Mouse (Mus musculus): ENCODE data around the gene Gm47429.
A peak's percentile ranks its signal among the peaks of the same experiment; 100 is the strongest.
"Not testable (repeated sequence)": the region's sequence is repeated elsewhere in the genome, so short reads cannot be mapped to it uniquely, and the experiment has no call there.

Gm47429 gene

GRCm38 (mm10) chr13:50443812-50444211 is at the start of gene Gm47429:
TSS of gene Gm47429 (minus strand) at chr13:50443912.
- DNase-seq (ENCODE audit: low spot score), result no peak

GRCm38 (mm10) chr13:50488510-50488909 is 44.8 kb upstream of the Gm47429 start:
- DNase-seq (ENCODE audit: low spot score), result not testable (repeated sequence)

DNA sequence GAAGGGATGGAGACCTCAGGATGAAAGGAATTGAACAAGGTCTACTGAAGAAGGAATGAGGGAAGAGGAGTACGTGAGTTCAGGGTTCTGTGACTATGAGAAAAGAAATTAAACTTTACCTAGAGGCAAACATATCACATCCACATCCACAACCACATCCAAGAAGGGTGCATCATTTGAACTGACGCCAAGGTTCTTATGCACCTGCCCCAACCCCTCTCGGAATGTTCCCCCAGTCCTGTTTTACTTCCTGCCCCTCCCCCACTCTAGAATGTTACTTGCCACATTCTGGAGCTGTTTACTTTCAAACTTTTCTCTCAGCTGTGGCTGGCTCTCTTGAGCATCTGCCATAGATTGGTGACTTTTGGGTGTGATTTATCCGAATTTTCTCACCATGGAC is 23.3 kb upstream of the Gm47429 start, which contains the start of gene Nutm2:
Gene Nutm2, plus strand, starts transcription at position 301 of the 400 bp plus-strand sequence.
- no peak for DNase-seq (ENCODE audit: low spot score)

DNA sequence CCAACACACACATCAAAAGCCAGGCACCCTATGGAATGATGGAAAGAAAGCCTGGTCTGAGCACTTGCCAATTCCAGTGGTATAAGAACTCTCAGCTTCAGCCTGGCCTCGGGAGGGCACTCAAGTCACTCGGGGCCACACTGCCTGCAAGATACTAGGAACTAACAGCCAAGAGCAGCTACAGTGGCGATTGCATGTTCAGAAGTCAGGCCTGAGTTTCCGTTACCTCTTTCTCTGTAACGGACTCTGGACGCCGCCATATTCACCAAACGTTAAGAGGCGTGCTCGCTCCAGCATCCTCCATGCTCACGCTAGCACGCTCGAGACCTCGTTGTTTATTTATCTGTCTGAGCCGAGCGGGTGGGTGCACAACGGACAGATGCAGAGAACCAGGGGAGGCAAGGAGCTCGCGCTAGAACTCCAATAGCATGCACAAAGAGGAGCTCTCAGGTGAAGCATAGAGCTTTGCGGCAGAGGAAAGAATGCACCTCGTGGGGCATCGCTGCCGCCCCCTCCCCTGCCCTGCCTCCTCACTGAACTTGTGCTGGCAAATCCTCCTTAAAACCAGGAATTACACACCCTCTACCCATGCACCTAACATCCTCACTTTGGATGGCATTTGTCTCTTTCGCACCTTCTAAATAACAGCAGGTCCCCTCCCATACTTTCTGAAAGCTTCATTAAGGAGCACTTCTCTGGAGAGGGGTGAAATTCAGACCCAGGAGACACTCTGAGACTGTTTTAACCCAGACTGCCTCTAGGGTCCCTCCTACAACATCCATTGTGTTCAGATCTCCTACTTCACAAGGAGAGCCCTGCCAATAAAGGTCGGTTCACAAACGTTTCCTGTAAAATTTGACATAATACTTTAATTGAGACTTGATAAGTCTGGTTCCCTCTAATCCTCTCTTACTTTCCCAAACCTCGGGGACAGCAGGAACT is 21.2 kb upstream of the Gm47429 start:
- DNase-seq (ENCODE audit: low spot score), result no peak

DNA sequence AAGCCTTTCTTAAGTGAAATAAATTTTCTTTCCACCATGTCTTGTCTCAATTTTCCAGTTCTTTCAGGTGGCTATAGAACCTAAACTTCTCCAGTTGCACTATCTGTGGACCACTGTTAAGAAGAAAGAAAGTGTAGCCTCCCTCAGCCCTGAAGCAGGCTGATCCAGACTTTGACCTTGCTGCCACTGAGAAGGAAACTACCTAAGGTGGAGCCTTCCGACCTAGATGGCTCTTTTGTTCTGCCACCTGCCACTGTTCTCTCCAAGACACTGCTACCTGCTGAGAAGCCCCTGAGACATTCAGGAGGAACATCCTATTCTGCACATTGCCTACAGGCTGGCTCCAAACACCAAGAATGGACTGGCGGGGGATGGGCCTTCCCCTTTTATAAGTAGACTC is 16.7 kb upstream of the Gm47429 start:
- DNase-seq (ENCODE audit: low spot score), result not testable (repeated sequence)

DNA sequence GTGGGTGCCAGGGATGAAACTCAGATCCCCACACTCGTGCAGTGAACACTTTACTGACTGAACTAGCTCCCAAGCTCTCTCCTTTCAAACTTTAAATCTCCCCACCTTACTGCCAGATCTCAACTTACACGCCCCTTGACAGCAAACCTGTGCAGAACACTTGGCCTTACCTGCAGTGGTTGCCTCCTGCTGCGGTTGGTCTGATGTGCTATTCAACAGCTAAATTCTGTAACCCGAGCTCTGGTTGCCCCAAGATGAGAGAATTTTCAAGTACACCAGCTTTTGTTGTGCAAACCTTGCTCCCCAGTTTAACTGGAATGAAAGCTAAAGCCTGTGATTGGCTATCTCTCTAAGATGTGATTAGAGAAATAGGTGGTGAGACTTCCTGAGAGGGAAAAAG is 9.7 kb upstream of the Gm47429 start:
- DNase-seq (ENCODE audit: low spot score), result no peak

GRCm38 (mm10) chr13:50452266-50452665 is 8.6 kb upstream of the Gm47429 start:
- DNase-seq (ENCODE audit: low spot score), result not testable (repeated sequence)

GRCm38 (mm10) chr13:50445261-50445660 is 1.5 kb upstream of the Gm47429 start:
- DNase-seq (ENCODE audit: low spot score), result no peak

- DNase-seq (ENCODE audit: low spot score), result no peak
These were observed 17.0 kb downstream of the Gm47429 start for GRCm38 (mm10) chr13:50426686-50427085.

GRCm38 (mm10) chr13:50424517-50424916 is 19.2 kb downstream of the Gm47429 start:
- DNase-seq (ENCODE audit: low spot score), result no peak

DNA sequence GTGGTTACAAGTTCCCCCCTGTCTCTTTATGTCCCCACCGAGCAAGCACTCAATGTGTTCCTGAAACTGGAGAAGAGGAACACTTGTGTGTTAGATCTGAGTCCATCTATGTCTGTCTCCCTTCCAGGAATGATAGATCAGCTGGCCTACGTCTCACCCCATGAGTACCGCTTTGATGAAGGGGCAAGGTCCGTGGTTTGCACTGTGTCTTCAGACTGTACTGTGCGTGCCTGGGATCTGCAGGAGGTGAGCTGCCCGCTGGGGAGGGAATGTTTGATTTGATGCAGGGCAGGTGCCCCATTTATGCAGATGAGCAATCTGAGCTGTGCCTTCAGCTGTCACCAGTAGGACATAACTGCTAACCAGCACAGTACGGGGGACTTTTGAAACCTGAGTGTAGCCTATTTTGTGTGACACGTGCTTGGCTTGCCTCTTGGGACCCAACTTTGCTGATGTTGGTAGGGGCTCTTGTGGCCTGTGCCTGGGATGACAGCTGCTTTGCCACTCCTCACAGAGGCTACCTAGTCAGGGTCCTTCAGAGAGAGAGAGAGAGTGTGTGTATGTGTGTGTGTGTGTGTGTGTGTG is 20.0 kb downstream of the Gm47429 start:
- no peak for DNase-seq (ENCODE audit: low spot score)

DNA sequence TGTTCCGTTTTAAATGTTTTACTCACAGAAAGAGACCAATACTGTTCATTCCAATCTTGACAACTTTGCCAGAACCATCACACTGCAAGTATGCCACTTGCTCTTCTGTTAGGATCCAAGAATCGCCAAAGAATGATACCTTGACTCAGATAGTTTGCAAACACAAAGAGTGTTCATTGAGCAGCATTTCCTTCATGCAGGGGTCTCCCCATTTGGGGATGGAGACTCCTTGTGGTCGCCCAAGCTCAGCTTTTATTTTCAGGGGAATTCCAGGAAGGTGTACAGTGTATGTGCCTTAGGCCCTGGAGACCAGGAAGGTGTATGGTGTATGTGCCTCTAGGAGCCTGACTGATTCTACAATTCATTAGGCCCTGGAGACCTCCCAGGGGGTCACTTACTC is 25.3 kb downstream of the Gm47429 start:
- DNase-seq (ENCODE audit: low spot score), result no peak

DNA sequence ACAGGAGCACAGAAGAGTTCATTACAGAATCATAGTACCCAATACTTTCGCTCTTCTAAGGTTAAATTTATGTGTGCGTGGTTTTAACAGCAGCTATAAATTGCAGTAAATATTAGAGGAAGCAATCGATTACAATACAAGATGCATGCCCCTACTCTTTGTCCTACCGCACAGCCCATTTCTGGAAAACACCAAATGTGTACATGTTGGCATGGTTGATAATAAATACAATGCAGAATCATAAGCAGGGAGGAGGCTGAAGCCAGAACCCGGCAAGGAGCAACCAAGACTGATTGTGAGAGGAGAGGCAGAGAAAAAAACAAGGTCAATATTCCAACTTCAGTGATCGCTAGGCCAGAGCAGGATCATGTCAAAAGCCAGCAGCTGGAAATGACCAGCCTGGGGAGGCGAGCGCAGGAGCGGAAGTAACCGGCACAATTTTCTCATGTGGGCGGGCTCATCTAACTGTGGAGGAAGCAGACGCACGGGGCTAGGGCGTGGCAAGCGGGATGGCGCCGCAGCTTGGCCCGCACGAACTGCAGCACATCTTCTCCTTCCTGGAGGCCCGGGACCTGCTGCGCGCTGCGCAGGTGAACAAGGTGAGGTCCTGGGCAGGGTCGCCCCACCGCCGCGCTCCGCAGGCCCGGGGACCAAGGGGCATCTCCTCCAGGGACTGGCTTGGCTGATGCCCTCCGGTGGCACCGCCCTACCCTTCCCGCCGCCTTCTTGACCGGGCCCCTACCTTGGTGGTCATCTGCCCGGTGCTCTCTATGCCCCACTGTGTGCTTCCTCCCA is 26.1 kb downstream of the Gm47429 start, which contains the start of gene Fbxw17:
Gene Fbxw17, plus strand, starts transcription at position 476 of the 795 bp plus-strand sequence.
- DNase-seq (ENCODE audit: low spot score), result peak; percentile 83
